Mouse (Mus musculus): ENCODE measurements around the gene Med8. TPM values are rescaled to one million over a fixed set of nuclear protein-coding genes. Genes with fewer than 3 reads are reported as not detected.

The Med8 gene
- 50.7 and 52.7 TPM in 2 replicates for polyA plus RNA-seq (2021; fragmentation: Nextera tagmentation)
- long read RNA-seq, experiment 1, transcript Med8-201 (7 exons, 1,145 nt), result major isoform, 40 of 70 reads
- long read RNA-seq, experiment 1, partial matches to known transcripts, result 17 of 70 reads
- long read RNA-seq, experiment 1, other reads (novel, unspliced or antisense), result 9 of 70 reads
- long read RNA-seq, experiment 2, transcript Med8-201 (7 exons, 1,145 nt), result major isoform, 25 of 42 reads
- long read RNA-seq, experiment 2, transcript Med8-203 (7 exons, 1,134 nt), result minor isoform, 8 of 42 reads
- long read RNA-seq, experiment 2, partial matches to known transcripts, result 7 of 42 reads
- long read RNA-seq, experiment 2, other reads (novel, unspliced or antisense), result 2 of 42 reads

GRCm38 (mm10) chr4:118409142-118409900, at the start of gene Med8, which contains the start of gene Szt2:
Gene Med8 (plus strand): TSS chr4:118409337.
Gene Szt2 (minus strand): TSS chr4:118409273.

GRCm38 (mm10) chr4:118427768-118428451, 18.8 kb downstream of the Med8 start, which contains the start of gene Elovl1:
Gene Elovl1 (plus strand): TSS chr4:118428093.

DNA sequence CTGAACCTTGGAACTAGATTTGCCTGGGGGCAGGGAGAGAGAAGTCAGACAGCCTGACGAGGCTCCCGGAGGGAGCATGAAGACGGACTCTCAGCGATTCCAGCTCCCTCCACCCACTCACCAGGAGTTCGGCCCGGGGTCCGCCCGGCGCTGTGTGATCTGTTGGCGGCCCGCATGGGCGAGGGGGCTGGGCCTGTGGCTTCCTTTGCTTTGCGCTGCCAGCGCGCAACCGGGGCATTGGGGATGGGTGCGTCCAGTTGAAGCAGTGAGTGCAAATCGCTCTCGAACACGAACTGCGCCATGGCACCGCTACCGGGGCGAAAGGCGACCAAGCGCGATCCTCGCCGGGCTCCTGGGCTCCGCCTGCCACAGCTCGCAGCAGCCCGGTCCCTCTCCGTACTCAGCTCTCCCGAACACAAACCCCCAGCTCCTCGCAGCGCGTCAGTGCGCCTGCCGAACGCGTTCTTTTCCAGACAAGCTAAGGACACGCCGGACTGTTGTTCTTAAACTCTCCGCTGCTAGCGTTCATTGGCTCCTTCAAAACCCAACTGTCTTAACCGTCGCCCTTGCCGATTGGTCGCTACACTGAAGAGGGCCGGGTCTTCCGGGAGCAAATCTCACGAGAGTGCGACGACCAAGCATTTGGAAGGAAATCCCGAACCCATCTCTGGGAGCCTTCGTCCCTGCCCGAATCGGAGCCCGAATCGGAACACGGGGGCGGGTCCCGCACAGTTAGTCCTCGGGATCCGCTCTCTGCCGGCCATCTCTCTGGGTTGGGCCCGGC, 27.9 kb downstream of the Med8 start, which contains the start of gene Cdc20:
Gene Cdc20, minus strand, starts transcription at position 533 of the 784 bp plus-strand sequence.

DNA sequence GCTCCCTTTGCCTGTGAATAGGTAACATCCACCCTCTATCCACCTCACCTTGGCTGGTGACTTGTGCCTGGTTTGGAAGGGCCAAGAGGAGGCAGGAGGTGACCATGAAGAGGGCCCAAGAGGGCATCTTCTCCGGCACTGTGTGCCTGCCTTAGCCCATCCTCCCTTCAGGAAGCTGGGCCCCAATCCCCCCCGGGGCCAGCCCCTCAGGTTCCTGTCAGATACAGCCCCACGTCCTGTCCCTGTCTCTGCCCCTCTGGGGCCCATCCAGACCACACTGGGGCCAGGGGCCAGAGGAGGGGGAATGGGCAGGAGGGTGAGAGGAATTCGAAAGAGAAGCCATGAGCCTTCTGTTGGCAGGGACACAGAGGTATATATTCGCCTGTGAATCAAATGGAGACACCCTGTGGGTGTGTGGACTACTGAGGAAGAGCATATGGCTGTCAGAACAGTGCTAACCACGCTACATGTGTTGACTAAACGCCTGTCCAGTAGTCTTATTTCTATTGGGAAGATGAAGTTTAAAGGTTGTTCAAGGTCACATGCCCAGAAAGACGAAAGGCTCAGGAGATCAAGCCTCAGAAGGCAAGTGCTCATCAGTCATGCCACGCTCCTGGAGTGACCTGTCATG, 48.3 kb downstream of the Med8 start, which contains the start of gene Mpl:
Gene Mpl, minus strand, starts transcription at position 169 of the 631 bp plus-strand sequence.

Other genes with a start within 250 kb of the Med8 start
- 1.7 and 1.9 TPM in 2 replicates for gene Kdm4a, start 229.3 kb upstream of the Med8 start, polyA plus RNA-seq (2021; fragmentation: Nextera tagmentation)
- 7.5 and 12.0 TPM in 2 replicates for gene Ptprf, start 117.9 kb upstream of the Med8 start, polyA plus RNA-seq (2021; fragmentation: Nextera tagmentation)
- gene Szt2, start 64 bp upstream of the Med8 start, polyA plus RNA-seq (2021; fragmentation: Nextera tagmentation), result 1.8 and 2.6 TPM in 2 replicates
- gene Elovl1, start 18.8 kb downstream of the Med8 start, polyA plus RNA-seq (2021; fragmentation: Nextera tagmentation), result 20.0 and 21.3 TPM in 2 replicates
- gene Cdc20, start 28.0 kb downstream of the Med8 start, polyA plus RNA-seq (2021; fragmentation: Nextera tagmentation), result 1.2 and 1.4 TPM in 2 replicates
- 0.59 and 1.0 TPM in 2 replicates for gene Mpl, start 48.2 kb downstream of the Med8 start, polyA plus RNA-seq (2021; fragmentation: Nextera tagmentation)
- 2.3 and 2.5 TPM in 2 replicates for gene Tie1, start 80.7 kb downstream of the Med8 start, polyA plus RNA-seq (2021; fragmentation: Nextera tagmentation)
- not detected in 2 replicates for gene 2610528J11Rik, start 117.7 kb downstream of the Med8 start, polyA plus RNA-seq (2021; fragmentation: Nextera tagmentation)
- 10.0 and 17.5 TPM in 2 replicates for gene Tmem125, start 134.7 kb downstream of the Med8 start, polyA plus RNA-seq (2021; fragmentation: Nextera tagmentation)
- 0.35 and 0.40 TPM in 2 replicates for gene Cfap57, start 211.4 kb downstream of the Med8 start, polyA plus RNA-seq (2021; fragmentation: Nextera tagmentation)
- gene Ebna1bp2, start 211.5 kb downstream of the Med8 start, polyA plus RNA-seq (2021; fragmentation: Nextera tagmentation), result 38.1 and 47.7 TPM in 2 replicates
- not detected in 2 replicates for gene Olfr62, start 249.6 kb downstream of the Med8 start, polyA plus RNA-seq (2021; fragmentation: Nextera tagmentation)

All from left cerebral cortex, adult 6 months (tissue).